In genomic region chr9:21026849-21027248, GRCm38 (mm10) we compare ENCODE assay signal across 30 mouse cellular contexts. TPM values are rescaled to one million over a fixed set of nuclear protein-coding genes. Genes with fewer than 3 reads are reported as not detected.
DNase-seq lines count a peak whose midpoint lies in the region; ATAC-seq and TF ChIP-seq lines count a peak whose summit lies in the region.
"Had no signal": no experiment of that assay in that cellular context is flagged by ENCODE, and none has a peak within 500 bp of the region (broad histone marks: within the 10 kb centered on the region; RNA-seq: fewer than 3 reads in every experiment).

No protein-coding gene starts in this region.

- no peak for TF ChIP-seq CTCF in liver, postnatal 0 days (IDR thresholded peaks at IDR 0.05; ENCODE audit: low read depth)

- no peak for TF ChIP-seq EP300 in liver, postnatal 0 days (IDR thresholded peaks at IDR 0.05; ENCODE audit: low read depth)

- DNase-seq in heart, adult 11 months: peak; percentile 91
- DNase-seq in liver, embryonic 13.5 days: no peak
- no peak for DNase-seq in liver, postnatal 0 days
- peak; percentile 39 for DNase-seq in midbrain, embryonic 11.5 days (ENCODE audit: low spot score, missing footprints)
- DNase-seq in T-cell, adult 2 months (ENCODE audit: low spot score): no peak
- DNase-seq in right cerebral cortex, postnatal 14 days: no peak
- DNase-seq: adrenal gland, postnatal 10 days; cerebellum, adult 11 months; cerebellum, adult 9-10 months; embryo, embryonic 11 days; gastrocnemius, adult 2 months; gastrocnemius, postnatal 36 days; heart, adult 2 months; kidney, adult 9 months; kidney, postnatal 14 days had no signal

- no peaks in the 10 kb centered on the region for H3K9me3 ChIP-seq in heart, embryonic 12.5 days (replicated peaks)
- no peaks in the 10 kb centered on the region for H3K9me3 ChIP-seq in liver, embryonic 13.5 days (replicated peaks)
- H3K9me3 ChIP-seq in liver, postnatal 0 days (ENCODE audit: low read length): no peaks in the 10 kb centered on the region
- no peaks in the 10 kb centered on the region for H3K9me3 ChIP-seq in midbrain, embryonic 11.5 days (ENCODE audit: control insufficient read depth, low read length)
- H3K9me3 ChIP-seq in midbrain, embryonic 16.5 days (replicated peaks; ENCODE audit: control insufficient read depth, low read length, poor library complexity, severe bottlenecking): no peaks in the 10 kb centered on the region
- H3K9me3 ChIP-seq: G1E; heart, embryonic 15.5 days; hindbrain, embryonic 12.5 days; limb, embryonic 12.5 days; midbrain, embryonic 12.5 days; neural tube, embryonic 13.5 days had no signal

- WGBS in heart, embryonic 12.5 days: 67% methylated on average over 12 of the region's 12 CpGs
- 84% methylated on average over 12 of the region's 12 CpGs for WGBS in liver, embryonic 13.5 days (ENCODE audit: insufficient replicate concordance)
- 94% methylated on average over 12 of the region's 12 CpGs for WGBS in liver, postnatal 0 days (ENCODE audit: insufficient replicate concordance)
- 83% methylated on average over 12 of the region's 12 CpGs for WGBS in midbrain, embryonic 11.5 days
- WGBS in midbrain, embryonic 16.5 days: 83% methylated on average over 12 of the region's 12 CpGs

- H3K27me3 ChIP-seq in heart, embryonic 12.5 days (replicated peaks): peaks cover 51% of the 10 kb centered on the region
- H3K27me3 ChIP-seq in liver, embryonic 13.5 days: peaks cover 3% of the 10 kb centered on the region
- peaks cover 4% of the 10 kb centered on the region for H3K27me3 ChIP-seq in liver, postnatal 0 days (ENCODE audit: insufficient read depth, low read length)
- H3K27me3 ChIP-seq in midbrain, embryonic 11.5 days (ENCODE audit: control insufficient read depth, insufficient read depth, low read length): peaks cover 38% of the 10 kb centered on the region
- H3K27me3 ChIP-seq in midbrain, embryonic 16.5 days (ENCODE audit: control insufficient read depth, insufficient read depth, low read depth, low read length): peaks cover 24% of the 10 kb centered on the region
- H3K27me3 ChIP-seq: CH12.LX had no signal

- H3K4me2 ChIP-seq in heart, embryonic 12.5 days: no peak overlapping the region
- no peak overlapping the region for H3K4me2 ChIP-seq in liver, embryonic 13.5 days
- H3K4me2 ChIP-seq in liver, postnatal 0 days (ENCODE audit: low read depth, low read length): no peak overlapping the region
- H3K4me2 ChIP-seq in midbrain, embryonic 11.5 days: no peak overlapping the region
- H3K4me2 ChIP-seq in midbrain, embryonic 16.5 days (ENCODE audit: low read length): no peak overlapping the region
- H3K4me2 ChIP-seq: heart, embryonic 15.5 days; hindbrain, embryonic 12.5 days; limb, embryonic 12.5 days; midbrain, embryonic 12.5 days; neural tube, embryonic 13.5 days had no signal

- H3K9ac ChIP-seq in heart, embryonic 12.5 days: no peak overlapping the region
- 0 out of 2 replicates have a peak overlapping the region, but pooled peaks have one; percentile 39 for H3K9ac ChIP-seq in liver, embryonic 13.5 days
- no peak overlapping the region for H3K9ac ChIP-seq in liver, postnatal 0 days (replicated peaks)
- H3K9ac ChIP-seq in midbrain, embryonic 11.5 days (ENCODE audit: low read length): no peak overlapping the region
- H3K9ac ChIP-seq in midbrain, embryonic 16.5 days (ENCODE audit: low read depth, low read length): no peak overlapping the region
- H3K9ac ChIP-seq: heart, embryonic 15.5 days; hindbrain, embryonic 12.5 days; limb, embryonic 12.5 days; midbrain, embryonic 12.5 days had no signal

- ATAC-seq in heart, embryonic 12.5 days (ENCODE audit: insufficient number of reproducible peaks, low FRiP score): no peak
- ATAC-seq in liver, embryonic 13.5 days (ENCODE audit: low read depth): no peak
- ATAC-seq in liver, postnatal 0 days: no peak
- ATAC-seq in midbrain, embryonic 11.5 days (ENCODE audit: low FRiP score): no peak
- no peak for ATAC-seq in midbrain, embryonic 16.5 days
- ATAC-seq: forebrain, embryonic 16.5 days; intestine, embryonic 16.5 days had no signal

- no peak overlapping the region for H3K4me3 ChIP-seq in heart, embryonic 12.5 days
- no peak overlapping the region for H3K4me3 ChIP-seq in liver, embryonic 13.5 days (replicated peaks)
- no peak overlapping the region for H3K4me3 ChIP-seq in liver, postnatal 0 days (ENCODE audit: low read depth, low read length)
- no peak overlapping the region for H3K4me3 ChIP-seq in midbrain, embryonic 11.5 days (ENCODE audit: low read depth, low read length)
- no peak overlapping the region for H3K4me3 ChIP-seq in midbrain, embryonic 16.5 days (ENCODE audit: low read depth, low read length)
- H3K4me3 ChIP-seq: erythroblast, embryonic 14.5 days; gastrocnemius, adult 2 months; heart, adult 2 months; heart, embryonic 15.5 days; hindbrain, embryonic 12.5 days; left cerebral cortex, adult 2 months; limb, embryonic 12.5 days; midbrain, embryonic 12.5 days; neural tube, embryonic 13.5 days had no signal

- no peaks in the 10 kb centered on the region; the same call in 1 of the 2 replicates for H3K36me3 ChIP-seq in heart, embryonic 12.5 days
- peaks cover 18% of the 10 kb centered on the region; the same call in 1 of the 2 replicates for H3K36me3 ChIP-seq in liver, embryonic 13.5 days
- peaks cover 29% of the 10 kb centered on the region for H3K36me3 ChIP-seq in liver, postnatal 0 days (replicated peaks; ENCODE audit: insufficient read depth, low read length)
- H3K36me3 ChIP-seq in midbrain, embryonic 11.5 days (ENCODE audit: control insufficient read depth, insufficient read depth, low read length): no peaks in the 10 kb centered on the region
- no peaks in the 10 kb centered on the region for H3K36me3 ChIP-seq in midbrain, embryonic 16.5 days (ENCODE audit: control insufficient read depth, insufficient read depth, low read length)
- H3K36me3 ChIP-seq: heart, embryonic 15.5 days; hindbrain, embryonic 12.5 days; limb, embryonic 12.5 days; midbrain, embryonic 12.5 days; neural tube, embryonic 13.5 days had no signal

- no peak overlapping the region for H3K27ac ChIP-seq in heart, embryonic 12.5 days (ENCODE audit: poor library complexity, severe bottlenecking)
- H3K27ac ChIP-seq in liver, embryonic 13.5 days: peak overlapping the region; percentile 98
- no peak overlapping the region for H3K27ac ChIP-seq in liver, postnatal 0 days (ENCODE audit: low read depth)
- H3K27ac ChIP-seq in midbrain, embryonic 11.5 days (ENCODE audit: low read depth, low read length): no peak overlapping the region
- no peak overlapping the region for H3K27ac ChIP-seq in midbrain, embryonic 16.5 days (ENCODE audit: low read length)
- H3K27ac ChIP-seq: gastrocnemius, adult 2 months; heart, adult 2 months; heart, embryonic 15.5 days; hindbrain, embryonic 12.5 days; left cerebral cortex, adult 2 months; limb, embryonic 12.5 days; midbrain, embryonic 12.5 days; neural tube, embryonic 13.5 days had no signal

- peaks cover 31% of the 10 kb centered on the region for H3K4me1 ChIP-seq in heart, embryonic 12.5 days (replicated peaks)
- peaks cover 51% of the 10 kb centered on the region for H3K4me1 ChIP-seq in liver, embryonic 13.5 days (replicated peaks)
- H3K4me1 ChIP-seq in liver, postnatal 0 days (ENCODE audit: insufficient read depth): peaks cover 36% of the 10 kb centered on the region
- H3K4me1 ChIP-seq in midbrain, embryonic 11.5 days (ENCODE audit: control insufficient read depth, insufficient read depth, low read length): peaks cover 13% of the 10 kb centered on the region
- H3K4me1 ChIP-seq in midbrain, embryonic 16.5 days (ENCODE audit: control insufficient read depth, insufficient read depth, low read length): peaks cover 12% of the 10 kb centered on the region

RNA-seq across cellular contexts. Expression of gene Icam4, which starts 2.3 kb away (rescaled TPM):
- 5.6 and 8.1 TPM in 2 replicates for polyA plus RNA-seq in heart, embryonic 12.5 days (2016; fragmentation: Nextera tagmentation; extraction: Ambion mirVana)
- polyA plus RNA-seq in liver, embryonic 13.5 days (2015; fragmentation: Nextera tagmentation; extraction: Ambion mirVana): 244 and 254 TPM in 2 replicates
- polyA plus RNA-seq in liver, postnatal 0 days (2015; fragmentation: Nextera tagmentation; extraction: Ambion mirVana): 57.7 and 58.5 TPM in 2 replicates
- 5.4 and 9.2 TPM in 2 replicates for polyA plus RNA-seq in midbrain, embryonic 11.5 days (2014; fragmentation: Nextera tagmentation; extraction: Ambion mirVana)
- polyA plus RNA-seq in midbrain, embryonic 16.5 days (2015; fragmentation: Nextera tagmentation; extraction: Ambion mirVana): 0.24 TPM in 1 of 2 replicates, not detected in the other
- polyA plus RNA-seq: forebrain, embryonic 16.5 days had no signal

RNA-seq across cellular contexts. Expression of gene Icam5, which starts 5.0 kb away (rescaled TPM):
- polyA plus RNA-seq in heart, embryonic 12.5 days (2016; fragmentation: Nextera tagmentation; extraction: Ambion mirVana): not detected in 2 replicates
- polyA plus RNA-seq in liver, embryonic 13.5 days (2015; fragmentation: Nextera tagmentation; extraction: Ambion mirVana): 0.21 and 0.29 TPM in 2 replicates
- 0.05 and 0.08 TPM in 2 replicates for polyA plus RNA-seq in liver, postnatal 0 days (2015; fragmentation: Nextera tagmentation; extraction: Ambion mirVana)
- not detected in 2 replicates for polyA plus RNA-seq in midbrain, embryonic 11.5 days (2014; fragmentation: Nextera tagmentation; extraction: Ambion mirVana)
- 2.2 and 2.5 TPM in 2 replicates for polyA plus RNA-seq in midbrain, embryonic 16.5 days (2015; fragmentation: Nextera tagmentation; extraction: Ambion mirVana)
- polyA plus RNA-seq: forebrain, embryonic 11.5 days; limb, embryonic 12.5 days; midbrain, embryonic 12.5 days; stomach, embryonic 14.5 days had no signal

RNA-seq across cellular contexts. Expression of gene Icam1, which starts 11.1 kb away (rescaled TPM):
- polyA plus RNA-seq in heart, embryonic 12.5 days (2016; fragmentation: Nextera tagmentation; extraction: Ambion mirVana): 8.9 and 9.3 TPM in 2 replicates
- 9.6 and 9.7 TPM in 2 replicates for polyA plus RNA-seq in liver, embryonic 13.5 days (2015; fragmentation: Nextera tagmentation; extraction: Ambion mirVana)
- polyA plus RNA-seq in liver, postnatal 0 days (2015; fragmentation: Nextera tagmentation; extraction: Ambion mirVana): 12.7 and 13.6 TPM in 2 replicates
- polyA plus RNA-seq in midbrain, embryonic 11.5 days (2014; fragmentation: Nextera tagmentation; extraction: Ambion mirVana): 3.9 and 4.0 TPM in 2 replicates
- polyA plus RNA-seq in midbrain, embryonic 16.5 days (2015; fragmentation: Nextera tagmentation; extraction: Ambion mirVana): 3.0 and 3.1 TPM in 2 replicates

RNA-seq across cellular contexts. Expression of gene Mrpl4, which starts 24.3 kb away (rescaled TPM):
- polyA plus RNA-seq in heart, embryonic 12.5 days (2016; fragmentation: Nextera tagmentation; extraction: Ambion mirVana): 123 and 126 TPM in 2 replicates
- polyA plus RNA-seq in liver, embryonic 13.5 days (2015; fragmentation: Nextera tagmentation; extraction: Ambion mirVana): 81.2 and 84.0 TPM in 2 replicates
- polyA plus RNA-seq in liver, postnatal 0 days (2015; fragmentation: Nextera tagmentation; extraction: Ambion mirVana): 54.6 and 55.0 TPM in 2 replicates
- polyA plus RNA-seq in midbrain, embryonic 11.5 days (2014; fragmentation: Nextera tagmentation; extraction: Ambion mirVana): 120 and 121 TPM in 2 replicates
- polyA plus RNA-seq in midbrain, embryonic 16.5 days (2015; fragmentation: Nextera tagmentation; extraction: Ambion mirVana): 101 and 104 TPM in 2 replicates

RNA-seq across cellular contexts. Expression of gene Zglp1, which starts 40.0 kb away (rescaled TPM):
- polyA plus RNA-seq in heart, embryonic 12.5 days (2016; fragmentation: Nextera tagmentation; extraction: Ambion mirVana): 1.0 and 1.1 TPM in 2 replicates
- polyA plus RNA-seq in liver, embryonic 13.5 days (2015; fragmentation: Nextera tagmentation; extraction: Ambion mirVana): 0.38 TPM in 1 of 2 replicates, not detected in the other
- polyA plus RNA-seq in liver, postnatal 0 days (2015; fragmentation: Nextera tagmentation; extraction: Ambion mirVana): 0.51 TPM in 1 of 2 replicates, not detected in the other
- 0.86 and 2.1 TPM in 2 replicates for polyA plus RNA-seq in midbrain, embryonic 11.5 days (2014; fragmentation: Nextera tagmentation; extraction: Ambion mirVana)
- 0.78 and 1.6 TPM in 2 replicates for polyA plus RNA-seq in midbrain, embryonic 16.5 days (2015; fragmentation: Nextera tagmentation; extraction: Ambion mirVana)
- polyA plus RNA-seq: heart, adult 2 months; heart, embryonic 15.5 days; hindbrain, embryonic 12.5 days had no signal

Comparison
In these comparisons a context has a peak if more than half of its experiments do, and no peak if none do; other contexts are left out.
1. DNase-seq: peak in heart, adult 11 months (single experiment) and midbrain, embryonic 11.5 days (single experiment); none in liver, embryonic 13.5 days (single experiment), liver, postnatal 0 days (single experiment), T-cell, adult 2 months (single experiment) and right cerebral cortex, postnatal 14 days (single experiment).